Mouse (Mus musculus) heart, postnatal 36 days (tissue): ENCODE data around the gene Frmd3. TPM values are rescaled to one million over a fixed set of nuclear protein-coding genes. Genes with fewer than 3 reads are reported as not detected.

Source experiments
- total RNA-seq, 2 experiments: library from RNA; stranded (reverse); gene quantifications; 2 replicates each; pipeline ENCODE4 v1.2.3; 2021

Frmd3 gene
- total RNA-seq, 2 experiments from 2014 or later = 0.25 TPM; not detected in 1

Other genes starting within 250 kb of the Frmd3 start
- gene Rasef, start 222.4 kb upstream of the Frmd3 start, total RNA-seq = under 1 TPM; 0.36 to 0.70 TPM
- gene Gm11758, start 137.2 kb upstream of the Frmd3 start, total RNA-seq = not detected
- gene Gm11757, start 122.3 kb upstream of the Frmd3 start, total RNA-seq = not detected
- gene Gm13871, start 107.5 kb upstream of the Frmd3 start, total RNA-seq = not detected
- gene Gm11756, start 92.7 kb upstream of the Frmd3 start, total RNA-seq = 1 to 10 TPM; 1.4 to 2.5 TPM
- 10 to 100 TPM; 25.1 to 27.3 TPM for gene 2310002L09Rik, start 62.6 kb upstream of the Frmd3 start, total RNA-seq
- gene Kdm4c, start 229.1 kb downstream of the Frmd3 start, total RNA-seq = 10 to 100 TPM; 12.4 to 13.0 TPM